Mouse (Mus musculus) stomach, postnatal 0 days (tissue): ENCODE results near the gene Olfr1425.

Experiments used
- CTCF ChIP-seq: IDR thresholded peaks from 2 replicates; pipeline ENCODE4 v1.5.1; 2016; ENCODE audit warnings: antibody characterized with exemption, low read depth, mild to moderate bottlenecking, moderate library complexity
- EP300 ChIP-seq: optimal IDR thresholded peaks from 2 replicates; pipeline ENCODE3; 2016; ENCODE audit warnings: antibody characterized with exemption

- TF ChIP-seq EP300 (no peak), CTCF (no peak)
Observed at GRCm38 (mm10) chr19:12104541-12104940, 27.0 kb upstream of the Olfr1425 start.
